Mouse (Mus musculus) thymus, postnatal 0 days (tissue): ENCODE results near the gene Olfr1356. TPM values are rescaled to one million over a fixed set of nuclear protein-coding genes. Genes with fewer than 3 reads are reported as not detected.
"Not testable (repeated sequence)": the region's sequence is repeated elsewhere in the genome, so short reads cannot be mapped to it uniquely, and the experiment has no call there.

ENCODE experiments used
- DNase-seq: peaks from one replicate; pipeline ENCODE4 v3.0.0-alpha.2; 2015; ENCODE audit warnings: low spot score
- polyA plus RNA-seq: library from polyadenylated mRNA; unstranded; fragments of >200 nt; fragmentation: Nextera tagmentation; extraction: Ambion mirVana; gene quantifications from 2 replicates; pipeline ENCODE4 v1.2.1, GENCODE M21; 2015

The Olfr1356 gene
- not detected in 2 replicates for polyA plus RNA-seq

GRCm38 (mm10) chr10:78852066-78852465 lies at the start of gene Olfr1356:
Olfr1356 (minus strand) TSS chr10:78852166.
- no peak for DNase-seq

GRCm38 (mm10) chr10:78875240-78875639 lies 23.3 kb upstream of the Olfr1356 start, which contains the start of gene Olfr1355:
Olfr1355 (plus strand) TSS chr10:78875540.
- DNase-seq: no peak

GRCm38 (mm10) chr10:78840456-78840855 lies 11.5 kb downstream of the Olfr1356 start:
- not testable (repeated sequence) for DNase-seq

GRCm38 (mm10) chr10:78812358-78813060 lies 39.5 kb downstream of the Olfr1356 start:
- no peak for DNase-seq

GRCm38 (mm10) chr10:78801449-78801848 lies 50.5 kb downstream of the Olfr1356 start:
- no peak for DNase-seq

Other genes with a start within 250 kb of the Olfr1356 start
- 0.05 and 0.18 TPM in 2 replicates for gene Olfr1357, start 234.1 kb downstream of the Olfr1356 start, polyA plus RNA-seq
- gene Casp14, start 133.9 kb downstream of the Olfr1356 start, polyA plus RNA-seq: 0.14 and 0.20 TPM in 2 replicates
- gene Ccdc105, start 99.1 kb downstream of the Olfr1356 start, polyA plus RNA-seq: not detected in 2 replicates
- gene Slc1a6, start 71.7 kb downstream of the Olfr1356 start, polyA plus RNA-seq: 0.09 and 0.14 TPM in 2 replicates
- gene Olfr1355, start 23.4 kb upstream of the Olfr1356 start, polyA plus RNA-seq: not detected in 2 replicates
- not detected in 2 replicates for gene Olfr1354, start 61.0 kb upstream of the Olfr1356 start, polyA plus RNA-seq
- not detected in 2 replicates for gene Olfr8, start 98.5 kb upstream of the Olfr1356 start, polyA plus RNA-seq
- not detected in 2 replicates for gene Olfr1353, start 111.1 kb upstream of the Olfr1356 start, polyA plus RNA-seq
- gene Olfr1352, start 128.9 kb upstream of the Olfr1356 start, polyA plus RNA-seq: not detected in 2 replicates
- gene Olfr1351, start 160.3 kb upstream of the Olfr1356 start, polyA plus RNA-seq: not detected in 2 replicates
- gene Olfr57, start 176.6 kb upstream of the Olfr1356 start, polyA plus RNA-seq: not detected in 2 replicates
- gene 2610008E11Rik, start 245.4 kb upstream of the Olfr1356 start, polyA plus RNA-seq: 16.1 and 17.3 TPM in 2 replicates